Comparison of ENCODE assay signal across 7 mouse cellular contexts in the genomic region with DNA sequence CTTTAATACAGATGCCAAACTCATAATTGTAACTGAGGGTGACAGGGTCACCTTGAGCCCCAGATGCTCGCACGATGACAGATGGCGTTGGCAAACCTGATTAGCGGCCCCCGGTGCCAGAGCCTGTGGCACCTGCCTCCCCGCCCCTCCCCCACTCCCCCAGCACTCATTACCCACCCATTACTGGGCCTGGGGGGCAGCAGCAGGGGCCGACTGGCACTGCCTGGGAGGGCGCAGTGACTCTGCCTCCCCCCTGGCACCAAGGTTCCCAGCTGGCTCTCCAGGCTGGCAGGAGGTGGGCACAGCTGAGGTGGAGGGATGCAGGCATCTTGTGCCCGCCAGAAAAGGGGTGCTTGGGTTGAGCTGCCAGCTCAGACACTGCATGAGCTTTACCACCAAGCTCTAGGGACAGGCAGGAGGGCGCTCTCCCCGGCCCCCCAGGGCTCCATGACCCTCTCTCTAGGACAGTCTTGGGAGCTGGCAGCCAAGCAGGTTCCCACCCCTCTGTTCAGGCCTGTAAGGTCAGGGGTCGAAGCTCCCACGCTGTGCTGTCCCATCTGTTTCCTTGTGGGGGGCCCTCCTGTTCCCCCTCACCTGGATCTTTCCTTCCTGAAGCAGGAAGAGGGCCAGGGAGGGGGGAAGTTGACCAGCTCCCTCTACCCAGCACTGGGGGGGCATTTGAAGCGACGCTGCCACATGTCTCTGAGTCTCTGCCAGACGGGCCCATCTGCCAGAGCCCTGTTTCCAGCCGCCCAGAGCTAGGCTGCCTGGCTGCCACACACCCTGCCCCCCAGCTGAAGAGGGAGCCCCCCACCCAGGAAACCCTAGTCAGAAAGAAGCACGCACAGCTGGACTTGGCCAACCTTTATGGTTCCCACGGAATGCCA. TPM values are rescaled to one million over a fixed set of nuclear protein-coding genes. Genes with fewer than 3 reads are reported as not detected.
DNase-seq lines count a peak whose midpoint lies in the region; ATAC-seq and TF ChIP-seq lines count a peak whose summit lies in the region.

No protein-coding gene starts in this region.

- peak overlapping the region; percentile 95 for H3K27ac ChIP-seq in forebrain, embryonic 14.5 days (ENCODE audit: low read depth, low read length)
- peak overlapping the region; percentile 58 for H3K27ac ChIP-seq in midbrain, embryonic 15.5 days

- H3K4me1 ChIP-seq in lung, adult 2 months (ENCODE audit: control insufficient read depth, insufficient read depth, low read length): peaks cover 4% of the 10 kb centered on the region
- H3K4me1 ChIP-seq in forebrain, embryonic 14.5 days (ENCODE audit: control insufficient read depth, insufficient read depth, low read length): peaks cover 27% of the 10 kb centered on the region
- peaks cover 22% of the 10 kb centered on the region for H3K4me1 ChIP-seq in midbrain, embryonic 15.5 days

- peak; percentile 57 for ATAC-seq in forebrain, embryonic 14.5 days
- ATAC-seq in midbrain, embryonic 15.5 days (replicated peaks): peak; percentile 43

- H3K9me3 ChIP-seq in forebrain, embryonic 14.5 days (replicated peaks; ENCODE audit: control insufficient read depth, low read length): no peaks in the 10 kb centered on the region
- H3K9me3 ChIP-seq in midbrain, embryonic 15.5 days: no peaks in the 10 kb centered on the region

- no peak for TF ChIP-seq CTCF in lung, adult 2 months (IDR thresholded peaks at IDR 0.05; ENCODE audit: insufficient read depth, low read length)

- peak; percentile 5 for DNase-seq in lung, adult 2 months
- no peak for DNase-seq in lung, postnatal 25 days (ENCODE audit: low spot score)
- peak; percentile 77 for DNase-seq in cerebellum, adult 9-10 months
- peak; percentile 81 for DNase-seq in forebrain, embryonic 14.5 days (ENCODE audit: low spot score)
- no peak for DNase-seq in left cerebral cortex, adult 9 months (ENCODE audit: low spot score in 2 of 2)
- DNase-seq in natural killer cell, adult 2 months (ENCODE audit: low spot score in 2 of 2): no peak

- H3K9ac ChIP-seq in forebrain, embryonic 14.5 days (ENCODE audit: low read length): peak overlapping the region; percentile 29
- 0 out of 2 replicates have a peak overlapping the region, but pooled peaks have one; percentile 6 for H3K9ac ChIP-seq in midbrain, embryonic 15.5 days

- no peak for TF ChIP-seq POLR2A in lung, adult 2 months (IDR thresholded peaks at IDR 0.05; ENCODE audit: borderline replicate concordance, extremely low read depth, low read depth, low read length)

- peak overlapping the region; percentile 16; the same call in 1 of the 2 replicates for H3K4me2 ChIP-seq in forebrain, embryonic 14.5 days (ENCODE audit: low read length)
- no peak overlapping the region for H3K4me2 ChIP-seq in midbrain, embryonic 15.5 days

- no peaks in the 10 kb centered on the region for H3K36me3 ChIP-seq in forebrain, embryonic 14.5 days (ENCODE audit: control insufficient read depth, insufficient read depth, low read length)
- H3K36me3 ChIP-seq in midbrain, embryonic 15.5 days (replicated peaks): no peaks in the 10 kb centered on the region

- no peak overlapping the region for H3K4me3 ChIP-seq in lung, adult 2 months (replicated peaks; ENCODE audit: extremely low read depth, low read depth, low read length)
- no peak overlapping the region for H3K4me3 ChIP-seq in forebrain, embryonic 14.5 days (ENCODE audit: low read depth, low read length)
- no peak overlapping the region for H3K4me3 ChIP-seq in midbrain, embryonic 15.5 days

- WGBS in lung, adult 2 months: 37% methylated on average over 19 of the region's 19 CpGs
- 32% methylated on average over 19 of the region's 19 CpGs for WGBS in forebrain, embryonic 14.5 days
- 37% methylated on average over 19 of the region's 19 CpGs for WGBS in midbrain, embryonic 15.5 days

- no peaks in the 10 kb centered on the region for H3K27me3 ChIP-seq in forebrain, embryonic 14.5 days (replicated peaks; ENCODE audit: control insufficient read depth, insufficient read depth, low read length)
- peaks cover 14% of the 10 kb centered on the region for H3K27me3 ChIP-seq in midbrain, embryonic 15.5 days (replicated peaks)

RNA-seq across cellular contexts. Expression of a gene that starts 7.8 kb away (rescaled TPM):
- 2.5 and 2.9 TPM in 2 replicates for polyA plus RNA-seq in lung, adult 2 months (2012; rRNA removed)
- 8.6 and 9.4 TPM in 2 replicates for polyA plus RNA-seq in forebrain, embryonic 14.5 days (2014; fragmentation: Nextera tagmentation; extraction: Ambion mirVana)
- polyA plus RNA-seq in midbrain, embryonic 15.5 days (2015; fragmentation: Nextera tagmentation; extraction: Ambion mirVana): 12.3 and 13.4 TPM in 2 replicates

RNA-seq across cellular contexts. Expression of a gene that starts 14.7 kb away (rescaled TPM):
- 80.1 and 96.2 TPM in 2 replicates for polyA plus RNA-seq in lung, adult 2 months (2012; rRNA removed)
- polyA plus RNA-seq in forebrain, embryonic 14.5 days (2014; fragmentation: Nextera tagmentation; extraction: Ambion mirVana): 237 and 318 TPM in 2 replicates
- 48.6 and 54.0 TPM in 2 replicates for polyA plus RNA-seq in midbrain, embryonic 15.5 days (2015; fragmentation: Nextera tagmentation; extraction: Ambion mirVana)

RNA-seq across cellular contexts. Expression of a gene that starts 16.5 kb away (rescaled TPM):
- polyA plus RNA-seq in lung, adult 2 months (2012; rRNA removed): 21.3 and 31.7 TPM in 2 replicates
- polyA plus RNA-seq in forebrain, embryonic 14.5 days (2014; fragmentation: Nextera tagmentation; extraction: Ambion mirVana): 35.2 and 41.3 TPM in 2 replicates
- polyA plus RNA-seq in midbrain, embryonic 15.5 days (2015; fragmentation: Nextera tagmentation; extraction: Ambion mirVana): 35.5 and 36.1 TPM in 2 replicates

RNA-seq across cellular contexts. Expression of a gene that starts 25.7 kb away (rescaled TPM):
- polyA plus RNA-seq in lung, adult 2 months (2012; rRNA removed): 72.6 and 75.9 TPM in 2 replicates
- polyA plus RNA-seq in forebrain, embryonic 14.5 days (2014; fragmentation: Nextera tagmentation; extraction: Ambion mirVana): 87.3 and 88.1 TPM in 2 replicates
- polyA plus RNA-seq in midbrain, embryonic 15.5 days (2015; fragmentation: Nextera tagmentation; extraction: Ambion mirVana): 88.2 and 91.7 TPM in 2 replicates

RNA-seq across cellular contexts. Expression of a gene that starts 31.9 kb away (rescaled TPM):
- 152 and 189 TPM in 2 replicates for polyA plus RNA-seq in lung, adult 2 months (2012; rRNA removed)
- 514 and 606 TPM in 2 replicates for polyA plus RNA-seq in forebrain, embryonic 14.5 days (2014; fragmentation: Nextera tagmentation; extraction: Ambion mirVana)
- 669 and 673 TPM in 2 replicates for polyA plus RNA-seq in midbrain, embryonic 15.5 days (2015; fragmentation: Nextera tagmentation; extraction: Ambion mirVana)

Comparison
In these comparisons a context has a peak if more than half of its experiments do, and no peak if none do; other contexts are left out.
1. DNase-seq: peak in lung, adult 2 months (single experiment), cerebellum, adult 9-10 months (single experiment) and forebrain, embryonic 14.5 days (single experiment); none in lung, postnatal 25 days (single experiment), left cerebral cortex, adult 9 months (0 of 2) and natural killer cell, adult 2 months (0 of 2).